Mouse (Mus musculus) kidney, adult 11 months (tissue): Measurements from ENCODE around the gene Bcl7c.
"Not testable (repeated sequence)": the region's sequence is repeated elsewhere in the genome, so short reads cannot be mapped to it uniquely, and the experiment has no call there.

Source experiments
- DNase-seq: peaks from one replicate; pipeline ENCODE4 v3.0.0; 2022

The Bcl7c gene

DNA sequence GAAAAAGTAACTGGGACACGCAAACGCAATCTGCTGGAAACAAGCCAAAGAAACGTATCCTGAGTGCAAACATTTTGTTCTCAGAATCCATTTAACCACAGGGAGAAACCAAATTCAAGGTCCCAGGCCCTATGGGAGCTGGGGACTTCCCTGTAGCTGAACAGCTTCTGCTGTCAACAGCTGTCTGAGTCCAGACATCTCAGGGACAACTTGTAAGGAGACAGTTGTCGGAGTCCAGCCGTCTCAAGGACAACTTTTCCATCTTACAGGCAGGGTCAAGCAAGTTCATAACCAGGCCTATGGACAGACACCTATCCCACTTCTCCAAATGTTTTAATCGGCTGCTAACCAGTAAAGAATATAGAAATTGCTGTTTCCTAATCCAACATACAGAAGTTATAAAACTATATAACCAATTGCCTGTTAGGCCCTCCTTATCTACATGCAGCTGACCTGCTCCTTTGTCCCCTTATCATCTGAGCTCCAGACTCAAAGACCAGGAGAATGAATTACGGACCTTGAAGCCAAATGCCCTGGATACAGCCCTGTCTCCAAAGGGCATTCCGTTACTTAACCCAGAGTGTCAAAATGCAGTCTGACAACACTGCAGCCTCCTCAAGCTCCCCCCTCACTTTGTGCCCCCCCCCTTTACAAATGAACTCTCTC, 26.7 kb downstream of the Bcl7c start:
- DNase-seq = no peak

DNA sequence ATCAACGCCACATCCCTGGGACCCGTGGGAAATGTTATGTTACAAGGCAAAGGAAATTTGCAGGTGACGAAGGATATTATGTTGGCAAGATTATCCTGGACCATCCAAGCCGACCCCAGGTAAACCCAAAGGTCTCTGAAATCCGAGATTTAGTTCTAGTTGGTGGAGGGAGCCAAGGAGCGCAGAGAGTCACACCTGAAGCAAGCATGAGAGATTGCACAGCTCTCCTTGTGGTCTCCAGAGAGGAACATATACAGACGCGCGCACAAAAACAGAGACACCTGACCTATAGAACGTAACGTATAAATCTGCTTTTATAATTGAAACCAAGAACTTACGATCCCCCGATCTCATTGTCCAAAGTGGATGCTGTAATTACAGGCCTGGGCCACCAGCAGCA, 28.2 kb downstream of the Bcl7c start:
- no peak for DNase-seq

DNA sequence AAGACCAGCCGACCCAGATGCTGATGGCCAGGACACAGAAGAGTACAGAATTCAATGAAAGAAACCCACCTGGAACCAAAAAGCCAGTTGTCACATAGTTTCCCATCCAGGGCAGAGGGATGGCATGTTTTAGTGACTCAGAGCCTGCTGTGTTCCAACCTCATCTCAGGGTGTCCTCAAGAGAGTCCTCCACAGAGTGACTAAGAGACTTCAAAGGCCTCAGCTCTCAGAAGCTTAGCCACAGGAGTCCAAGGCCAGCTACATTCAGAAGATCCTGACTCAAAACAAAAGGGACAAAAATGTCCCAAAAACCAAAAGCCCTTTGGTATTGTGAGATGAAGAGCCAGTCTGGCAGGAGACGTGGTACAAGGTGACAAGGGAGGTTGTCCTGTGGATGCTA, 29.9 kb downstream of the Bcl7c start:
- no peak for DNase-seq

DNA sequence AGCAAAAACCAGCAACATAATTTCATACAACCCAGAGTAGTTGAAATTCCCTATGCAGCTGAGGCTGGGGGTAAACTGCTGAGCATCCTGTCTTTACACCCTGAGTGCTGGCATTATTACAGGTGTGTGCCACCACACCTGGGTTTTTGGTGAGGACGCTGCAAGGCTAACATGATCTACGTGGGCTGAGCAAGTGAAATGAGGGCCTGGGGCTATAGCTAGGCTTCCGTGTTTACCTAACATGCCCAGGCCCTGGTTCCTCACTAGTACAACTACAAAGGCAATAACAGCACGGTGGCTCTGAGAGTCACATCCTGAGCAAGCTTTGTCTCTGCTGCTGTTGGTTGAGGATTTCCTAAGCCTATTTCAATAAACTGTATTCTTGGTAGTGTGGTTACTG, 31.1 kb downstream of the Bcl7c start:
- no peak for DNase-seq

DNA sequence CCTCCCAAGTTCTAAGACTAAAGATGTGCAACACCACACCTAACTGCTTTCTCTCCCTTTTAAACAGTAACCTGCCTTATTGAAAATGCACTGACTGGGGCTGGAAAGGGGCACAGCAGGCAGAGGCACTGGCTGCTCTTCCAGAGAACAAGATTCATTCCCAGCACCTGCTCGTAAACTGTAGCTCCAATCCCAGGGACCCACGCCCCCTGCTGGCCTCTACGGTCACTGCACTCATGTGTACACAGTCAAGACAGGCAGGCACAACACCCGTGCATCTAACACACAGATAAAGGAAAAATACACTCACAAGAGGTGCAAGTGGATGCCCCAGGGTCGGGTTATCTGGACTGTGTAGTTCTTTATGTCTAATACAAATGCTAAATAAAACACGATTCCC, 31.7 kb downstream of the Bcl7c start:
- DNase-seq = peak; percentile 31

DNA sequence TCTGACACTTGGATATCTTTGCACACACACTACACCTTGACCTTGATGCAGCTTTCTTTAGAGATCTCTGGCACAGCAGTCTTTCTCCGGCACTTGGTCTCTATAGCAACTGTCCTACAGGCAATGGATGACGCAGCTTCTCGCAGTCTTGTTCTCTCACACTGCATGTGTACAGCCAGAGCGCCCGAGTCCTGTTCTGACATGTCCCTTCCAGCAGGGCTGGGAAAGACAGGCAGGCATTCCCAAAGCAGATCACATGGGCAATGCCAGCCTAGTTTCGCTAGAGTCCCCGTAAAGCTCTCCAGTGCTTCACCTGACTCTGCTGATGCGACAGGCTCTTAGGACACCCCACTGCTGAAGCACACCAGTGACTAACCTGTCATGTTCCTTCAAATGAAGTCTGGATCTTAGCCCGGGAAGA, 33.3 kb downstream of the Bcl7c start:
- no peak for DNase-seq

DNA sequence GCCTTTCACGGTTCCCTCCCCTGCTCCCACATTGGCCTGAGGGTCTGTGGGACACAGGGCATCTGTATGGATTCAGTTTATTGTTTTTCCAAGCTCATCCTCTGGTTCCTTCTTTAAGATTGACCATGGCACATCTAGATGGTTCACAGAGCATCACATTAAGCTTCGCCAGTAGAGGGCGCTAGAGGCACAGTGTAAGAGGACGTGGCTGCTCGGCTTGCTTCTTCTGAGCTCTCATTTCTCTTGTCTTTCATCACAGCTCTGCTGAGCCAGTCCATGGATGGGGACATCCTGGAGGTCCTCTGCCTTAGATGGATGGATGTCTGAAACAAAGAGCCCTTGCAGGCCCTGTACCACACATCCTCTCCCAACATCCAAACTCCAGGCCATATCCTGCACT, 33.8 kb downstream of the Bcl7c start:
- DNase-seq = peak; percentile 71

DNA sequence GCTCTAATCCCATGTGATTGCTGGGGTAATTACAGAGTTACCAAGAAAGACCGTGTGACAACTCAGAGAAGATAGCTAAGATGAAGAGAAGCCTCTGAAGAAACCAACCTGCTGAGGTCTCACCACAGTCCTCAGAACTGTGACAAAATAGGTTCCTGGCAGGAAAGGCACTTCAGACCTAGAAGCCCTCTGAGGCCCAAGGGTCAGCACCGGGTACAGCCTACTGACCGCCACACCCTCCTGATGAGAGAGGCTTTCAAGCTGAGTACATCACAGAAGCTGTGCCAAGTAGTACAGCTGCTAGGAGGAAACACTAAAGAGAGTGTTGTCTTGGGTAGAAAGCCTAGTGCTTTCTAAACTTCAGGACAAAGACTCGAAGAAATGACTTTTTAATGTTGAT, 36.0 kb downstream of the Bcl7c start:
- DNase-seq = no peak

DNA sequence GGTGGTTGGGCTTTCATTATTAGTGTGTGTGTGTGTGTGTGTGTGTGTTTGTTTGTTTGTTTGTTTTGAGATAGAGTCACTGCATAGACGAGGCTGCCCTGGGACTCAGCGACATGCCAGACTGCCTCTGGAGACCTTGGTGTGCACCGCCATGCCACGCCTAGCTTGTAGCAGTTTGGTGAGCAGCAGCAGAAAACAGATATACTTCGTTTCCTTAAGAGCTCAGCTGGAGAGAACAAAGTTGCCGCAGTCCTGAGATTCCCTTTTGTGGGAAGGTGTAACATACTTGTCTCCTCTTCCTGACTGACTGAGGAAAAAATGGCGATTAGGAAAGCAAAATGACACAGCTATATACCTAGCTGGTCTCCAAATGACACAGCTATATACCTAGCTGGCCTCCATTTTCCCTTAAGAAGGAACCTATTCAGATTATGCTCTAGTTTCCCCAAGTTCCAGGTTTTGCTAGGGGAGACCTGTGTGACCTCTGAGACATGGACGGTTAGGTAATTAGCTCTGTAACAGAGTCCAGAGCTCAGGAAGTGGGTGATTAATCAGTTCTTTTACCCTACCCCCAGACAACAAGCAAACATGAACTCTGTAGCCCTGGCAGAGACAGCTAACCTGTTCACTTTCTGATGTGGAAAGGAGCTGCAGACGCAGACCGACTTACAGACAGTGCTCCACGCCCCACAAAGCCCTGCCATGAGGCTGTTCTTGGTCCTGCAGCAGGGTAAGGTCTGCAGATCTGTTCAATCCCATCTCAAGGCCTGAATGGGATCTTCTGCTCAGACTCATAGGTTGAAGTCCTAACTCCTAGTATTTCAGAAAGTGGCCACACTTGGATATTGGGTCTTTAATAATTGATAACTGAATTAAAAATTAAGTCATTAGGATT, 36.6 kb downstream of the Bcl7c start:
- DNase-seq = peak; percentile 36

DNA sequence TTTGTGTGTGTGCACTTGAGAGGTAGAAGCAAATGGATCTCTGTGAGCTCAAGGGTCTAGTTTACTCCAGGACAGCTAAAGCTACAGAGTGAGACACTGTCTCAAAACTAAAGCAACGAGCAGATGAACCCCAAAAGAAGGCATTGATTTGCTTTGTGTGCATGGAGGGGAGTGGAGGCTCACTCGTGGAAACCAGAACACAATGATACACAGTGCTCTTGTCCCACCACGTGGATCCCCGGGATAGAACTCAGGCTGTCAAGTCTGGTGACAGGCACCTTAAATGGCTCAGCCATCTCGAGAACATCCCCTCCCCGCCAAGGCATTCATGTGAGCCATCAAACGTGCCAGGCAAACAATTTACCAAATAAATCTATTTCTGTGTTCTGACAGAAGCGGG, 41.6 kb downstream of the Bcl7c start:
- DNase-seq = no peak

DNA sequence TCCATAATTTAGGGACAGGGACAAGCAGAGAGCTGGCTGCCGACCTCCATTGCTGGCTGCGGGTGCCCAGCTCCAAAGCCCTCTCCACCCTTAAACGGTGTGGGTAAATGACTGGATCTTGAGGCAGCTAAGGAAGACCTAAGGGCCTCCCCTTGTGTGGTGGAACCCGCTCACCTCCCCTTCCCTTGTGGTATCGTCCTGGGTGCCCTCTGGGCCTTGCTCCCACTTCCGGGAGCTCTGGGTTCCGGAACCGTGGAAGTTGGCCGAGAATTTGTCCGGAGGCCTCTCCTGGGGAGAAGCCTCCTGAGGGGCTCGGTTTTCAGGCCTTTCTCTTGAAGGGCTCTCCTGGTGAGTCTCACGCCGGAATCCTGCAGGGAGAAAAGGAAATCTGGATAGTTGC, 42.1 kb downstream of the Bcl7c start:
- DNase-seq = no peak

DNA sequence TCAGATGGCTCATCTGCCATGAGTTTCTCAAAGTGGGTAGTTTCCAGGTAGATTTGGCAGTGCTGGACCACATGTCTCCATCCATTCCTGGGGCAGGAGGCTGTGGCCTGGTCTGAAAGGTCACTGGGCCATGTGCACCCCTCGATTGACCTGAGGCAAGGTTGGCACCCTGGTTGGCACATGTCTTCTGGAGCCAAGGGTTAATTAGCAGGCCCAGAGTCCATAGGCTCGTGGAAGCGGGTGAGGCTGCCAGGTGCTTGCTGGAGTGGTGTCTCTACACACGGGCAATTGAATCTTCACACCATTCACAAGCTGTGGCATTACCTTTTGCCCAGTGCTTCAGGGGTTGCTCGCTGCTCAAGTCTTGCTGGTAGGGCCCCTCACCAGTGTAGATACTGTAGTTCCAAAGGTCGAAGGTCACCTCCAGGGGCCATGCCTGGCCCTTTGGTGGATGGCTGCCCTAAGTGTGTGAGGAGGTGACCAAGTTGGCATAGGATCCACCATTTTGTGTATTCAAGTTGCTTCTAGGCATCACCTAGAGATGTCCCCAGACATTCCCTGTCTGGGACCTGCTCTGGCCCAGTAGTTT, 42.6 kb downstream of the Bcl7c start:
- DNase-seq = peak; percentile 79

DNA sequence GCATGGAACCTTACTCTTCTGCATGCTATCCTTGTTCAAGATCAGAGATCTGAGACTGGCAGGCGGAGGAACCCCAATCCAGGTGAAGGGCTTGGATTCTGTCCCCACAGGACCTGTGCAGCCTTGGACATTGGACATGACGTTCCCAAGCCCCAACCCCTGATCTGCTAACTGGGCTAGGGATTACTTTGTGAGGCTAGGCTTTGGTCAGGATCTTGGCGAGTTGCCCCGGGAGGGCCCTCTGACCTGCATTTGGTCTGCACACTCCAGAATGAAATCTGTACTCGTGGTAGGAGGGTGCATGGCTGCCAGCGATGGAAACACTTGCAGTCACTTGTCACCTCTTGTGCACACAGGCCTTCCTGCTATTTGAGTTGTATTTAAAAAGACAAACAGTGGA, 45.8 kb downstream of the Bcl7c start:
- peak; percentile 79 for DNase-seq

DNA sequence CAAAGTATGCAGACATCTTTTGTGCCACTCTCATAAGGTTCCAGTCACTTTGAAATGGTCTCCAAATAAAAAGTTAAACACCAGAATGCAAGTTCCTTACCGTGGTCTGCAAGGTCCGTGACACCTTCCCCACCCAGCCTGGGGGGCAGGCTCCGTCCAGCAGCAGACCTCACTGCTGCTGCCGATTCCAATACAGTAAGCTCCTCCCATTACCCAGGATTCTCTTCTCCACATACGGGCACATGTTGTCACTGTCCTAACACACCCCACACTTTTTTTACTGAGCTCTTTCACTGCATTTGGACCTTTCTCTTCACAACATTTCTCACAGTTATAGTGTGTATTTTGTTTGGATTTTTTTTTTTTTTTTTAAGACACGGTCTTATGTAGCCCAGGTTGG, 46.9 kb downstream of the Bcl7c start:
- DNase-seq = no peak

DNA sequence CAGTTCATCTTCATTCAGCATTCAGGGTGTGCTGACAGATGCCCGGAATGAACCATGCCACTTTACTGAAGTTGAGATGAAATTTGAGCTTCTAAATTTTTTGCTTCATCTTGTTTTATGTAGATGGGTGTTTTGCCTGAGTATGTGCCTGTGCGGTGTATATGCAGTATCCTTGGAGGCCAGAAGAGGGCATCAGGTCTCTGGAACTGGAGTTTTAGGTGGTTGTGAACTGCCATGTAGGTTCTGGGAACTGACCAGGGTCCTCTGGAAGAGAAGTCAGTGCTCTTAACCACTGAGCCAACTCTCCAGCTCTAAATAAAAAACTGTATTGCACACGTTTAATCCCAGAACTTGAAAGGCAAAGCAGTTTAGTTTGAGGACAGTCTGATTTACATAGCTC, 47.9 kb downstream of the Bcl7c start:
- DNase-seq = no peak

DNA sequence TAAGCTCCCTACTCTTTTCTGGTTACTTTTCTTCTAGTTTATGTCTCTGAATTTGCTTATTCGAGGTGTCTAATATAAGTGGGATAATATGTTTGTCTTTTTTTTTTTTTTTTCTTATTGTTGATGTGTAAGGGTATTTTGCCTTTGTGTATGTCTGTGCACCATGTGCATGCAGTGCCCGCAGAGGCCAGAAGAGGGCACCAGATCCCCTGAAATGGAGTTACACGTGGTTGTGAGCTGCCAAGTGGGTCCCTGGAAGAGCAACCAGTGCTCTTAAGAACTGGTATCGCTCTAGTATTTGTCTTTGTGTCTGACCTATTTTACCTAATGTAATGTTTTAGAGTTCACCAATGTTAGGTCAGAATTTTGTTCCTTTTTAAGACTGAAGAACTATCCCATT, 51.8 kb downstream of the Bcl7c start:
- DNase-seq = peak; percentile 72

DNA sequence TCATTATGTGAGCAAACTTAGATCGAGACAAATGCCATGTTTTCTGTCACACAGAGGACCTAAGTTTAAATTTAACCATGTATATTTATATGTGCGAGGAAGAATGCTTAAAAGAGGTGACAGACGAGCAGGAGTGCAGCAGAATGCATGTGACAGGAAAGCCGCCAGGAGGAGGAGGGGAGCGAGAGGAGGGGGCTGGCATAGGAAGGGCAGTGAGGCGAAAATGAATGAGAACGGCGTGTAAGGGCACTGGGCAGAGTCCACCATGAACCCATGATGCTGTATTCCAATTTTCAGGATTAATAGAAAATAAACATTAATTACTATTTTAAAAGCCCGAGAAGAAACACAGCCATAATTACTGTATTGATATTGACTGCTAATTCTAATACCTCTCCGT, 54.4 kb downstream of the Bcl7c start:
- DNase-seq = no peak

DNA sequence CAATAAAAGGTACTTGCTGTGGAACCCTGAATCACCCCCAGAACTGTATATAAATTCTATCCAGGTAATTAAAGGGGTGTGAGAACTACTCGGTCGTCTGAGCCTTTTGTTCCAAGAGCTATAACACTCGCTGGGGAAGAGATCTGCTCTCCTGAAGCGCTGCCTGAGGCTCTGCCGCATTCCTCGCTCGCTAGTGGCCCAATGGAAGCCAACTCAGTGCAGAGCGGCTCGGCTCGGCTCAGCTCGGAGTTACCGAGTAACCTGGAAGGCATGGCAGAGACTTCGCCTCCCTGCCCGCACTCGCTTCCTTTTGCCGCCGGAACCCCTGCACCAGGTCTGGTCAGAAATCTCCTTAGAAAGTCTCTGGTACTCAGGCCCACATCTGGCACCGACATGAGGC, 56.7 kb downstream of the Bcl7c start:
- DNase-seq = peak; percentile 42

DNA sequence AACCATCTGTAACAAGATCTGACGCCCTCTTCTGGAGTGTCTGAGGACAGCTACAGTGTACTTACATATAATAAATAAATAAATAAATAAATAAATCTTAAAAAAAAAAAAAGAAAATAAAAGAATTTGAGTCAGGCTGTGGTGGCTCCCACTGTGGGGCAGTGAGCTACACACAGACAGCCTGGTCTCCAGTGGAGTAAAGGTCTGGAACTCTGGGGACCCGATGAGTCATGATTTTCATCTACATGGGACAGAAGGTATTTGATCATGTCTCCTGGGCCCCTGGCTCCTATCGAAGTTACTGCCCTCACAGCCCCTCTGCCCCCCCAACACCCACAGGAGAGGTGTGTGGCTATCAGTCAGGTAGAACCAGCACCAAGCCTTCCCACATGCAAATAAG, 57.1 kb downstream of the Bcl7c start:
- DNase-seq = no peak

DNA sequence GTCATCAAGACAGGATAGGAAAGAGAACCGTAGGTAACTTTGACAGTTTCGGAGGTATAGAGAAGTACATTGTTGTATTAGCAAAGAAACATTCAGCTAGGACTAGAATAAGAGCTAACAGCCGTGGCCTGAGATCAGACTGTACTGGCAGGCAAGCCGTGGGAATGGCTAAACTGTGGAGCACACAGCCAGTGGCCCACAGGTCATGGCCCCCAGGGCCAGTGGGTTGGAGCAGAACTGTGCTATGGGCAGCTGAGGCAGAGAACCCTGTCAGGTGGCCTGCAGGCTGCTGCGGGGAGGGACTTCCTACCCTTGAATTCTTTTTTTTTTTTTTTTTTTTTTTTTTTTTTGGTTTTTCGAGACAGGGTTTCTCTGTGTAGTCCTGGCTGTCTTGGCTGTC, 59.5 kb downstream of the Bcl7c start:
- no peak for DNase-seq

DNA sequence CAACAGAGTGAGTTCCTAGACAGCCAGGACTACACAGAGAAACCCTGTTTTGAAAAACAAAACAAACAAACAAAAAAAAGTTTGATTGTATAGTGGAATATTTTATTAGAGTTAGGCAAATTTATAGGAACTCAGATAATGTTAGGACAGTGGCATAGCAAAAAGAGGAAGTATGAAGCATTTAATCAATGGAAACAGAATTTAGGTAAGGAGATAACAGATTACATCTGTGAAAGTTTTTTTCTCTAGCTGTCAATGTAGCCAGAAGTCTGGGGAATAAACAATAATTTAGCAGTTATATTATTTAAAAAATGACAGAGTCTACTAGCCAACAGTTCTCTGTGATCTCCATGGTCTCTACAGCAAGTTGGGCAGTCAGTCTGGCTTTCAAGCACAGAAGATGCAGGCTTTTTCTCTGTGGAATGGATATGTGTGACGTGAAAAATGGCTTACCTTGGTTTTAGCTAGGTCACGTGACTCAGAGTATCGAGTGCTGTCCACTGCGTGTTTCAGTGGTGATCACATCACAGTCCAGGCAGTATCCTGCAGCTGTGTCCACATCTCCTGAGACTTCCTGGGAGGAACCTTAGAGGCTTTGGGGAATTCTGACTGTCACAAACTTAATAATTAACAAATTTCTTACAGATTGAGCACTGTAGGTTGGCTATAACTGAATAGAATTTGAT, 60.1 kb downstream of the Bcl7c start:
- DNase-seq = no peak

DNA sequence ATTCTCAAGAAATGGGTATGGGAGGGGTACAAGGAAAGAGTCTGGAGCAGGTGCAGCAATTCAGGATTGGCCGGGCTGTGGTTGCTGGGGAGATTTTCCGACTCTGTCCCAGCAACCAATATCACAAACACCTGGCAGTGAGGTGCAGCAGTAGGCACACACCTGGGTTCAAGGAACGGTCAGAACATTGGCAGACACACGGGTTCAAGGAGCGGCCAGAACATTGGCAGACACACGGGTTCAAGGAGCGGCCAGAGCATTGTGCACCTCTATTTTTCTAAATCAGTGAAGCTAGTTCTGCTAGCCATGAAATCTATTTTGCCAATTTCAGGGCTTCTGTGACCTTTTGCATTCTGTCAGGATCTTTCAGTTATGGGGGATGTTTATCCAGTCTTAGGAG, 61.2 kb downstream of the Bcl7c start:
- not testable (repeated sequence) for DNase-seq

DNA sequence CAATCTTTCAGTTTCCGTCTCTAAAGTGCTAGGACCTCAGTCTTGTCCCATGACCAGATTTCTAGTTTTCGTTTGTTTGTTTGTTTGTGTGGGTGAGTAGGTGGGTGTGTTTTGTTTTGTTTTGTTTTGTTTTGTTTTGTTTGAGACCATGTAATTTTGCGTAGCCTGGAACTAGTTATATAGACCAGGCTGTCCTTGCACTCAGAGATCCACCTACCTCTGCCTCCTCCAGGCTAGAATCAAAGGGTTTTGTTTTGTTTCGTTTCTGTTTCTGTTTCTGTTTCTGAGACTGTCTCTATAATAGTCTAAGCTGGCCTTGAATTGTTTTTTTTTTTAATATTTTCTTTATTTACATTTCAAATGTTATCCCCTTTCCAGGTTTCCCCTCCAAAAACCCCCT, 62.4 kb downstream of the Bcl7c start:
- DNase-seq = no peak

DNA sequence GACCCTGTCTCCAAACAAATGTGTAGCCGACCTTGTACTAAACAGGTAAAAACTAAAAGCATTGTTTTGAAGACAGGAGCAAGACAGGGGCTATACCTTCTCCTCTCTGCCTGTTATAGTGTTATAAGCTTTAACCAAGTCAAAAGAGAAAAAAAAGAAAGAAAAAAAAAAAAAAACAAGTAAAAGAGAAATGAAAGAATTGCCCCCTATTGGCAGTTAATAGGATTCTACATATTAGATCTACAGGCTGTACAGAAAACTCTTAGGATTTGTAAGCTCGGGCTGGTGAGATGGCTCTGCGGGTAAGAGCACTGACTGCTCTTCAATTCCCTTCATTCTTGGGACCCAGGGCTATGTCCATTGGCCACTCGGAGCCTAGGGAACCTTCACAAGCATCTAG, 66.5 kb downstream of the Bcl7c start:
- no peak for DNase-seq
